Mouse (Mus musculus) liver, embryonic 16.5 days (tissue): ENCODE measurements around the gene Klhl36. TPM values are rescaled to one million over a fixed set of nuclear protein-coding genes. Genes with fewer than 3 reads are reported as not detected.

ENCODE experiments used
- ATAC-seq: fragments of 200-750 bp; cut with Nextera tagmentation; 2 replicates; pipeline ENCODE4 v1.8.0; 2017; ENCODE audit warnings: low read depth, mild to moderate bottlenecking, moderate number of reproducible peaks, moderate library complexity
- H3K27ac ChIP-seq: fragments of 300-500 bp; sonication (generic); 2 replicates; pipeline ENCODE4 v1.5.1; 2014; ENCODE audit warnings: mild to moderate bottlenecking, low read length
- H3K27me3 ChIP-seq: fragments of 300-500 bp; sonication (generic); 2 replicates; pipeline ENCODE4 v1.6.1; 2014; ENCODE audit warnings: low read depth, low read length, mixed read lengths; ENCODE audit not compliant: control insufficient read depth, insufficient read depth
- H3K36me3 ChIP-seq: fragments of 300-500 bp; sonication (generic); 2 replicates; pipeline ENCODE4 v1.6.1; 2014; ENCODE audit warnings: mild to moderate bottlenecking; ENCODE audit not compliant: control insufficient read depth, insufficient read depth
- H3K4me1 ChIP-seq: fragments of 300-500 bp; sonication (generic); 2 replicates; pipeline ENCODE4 v1.6.1; 2014; ENCODE audit warnings: low read depth, low read length, mixed read lengths; ENCODE audit not compliant: control insufficient read depth
- H3K4me2 ChIP-seq: fragments of 300-500 bp; sonication (generic); 2 replicates; pipeline ENCODE4 v1.6.1; 2014; ENCODE audit warnings: low read depth, low read length, mixed read lengths
- H3K4me3 ChIP-seq: fragments of 300-500 bp; sonication (generic); 2 replicates; pipeline ENCODE4 v1.5.1; 2014; ENCODE audit warnings: low read depth, mild to moderate bottlenecking, low read length
- H3K9ac ChIP-seq: fragments of 300-500 bp; sonication (generic); 2 replicates; pipeline ENCODE4 v1.6.1; 2014; ENCODE audit warnings: low read depth, low read length
- H3K9me3 ChIP-seq: fragments of 300-500 bp; sonication (generic); replicated peaks from 2 replicates; pipeline ENCODE4 v1.6.1; 2016; ENCODE audit warnings: low read length; ENCODE audit not compliant: control insufficient read depth
- WGBS: fragments of 180-500 bp; shearing (Covaris S2); extraction: QIAGEN DNeasy Blood & Tissue Kit; methylation state at CpG from one replicate; pipeline ENCODE4 v1.1.7; 2014; ENCODE audit not compliant: insufficient replicate concordance; 5-methylcytosine and 5-hydroxymethylcytosine counted together
- polyA plus RNA-seq: library from polyadenylated mRNA; unstranded; fragments of >200 nt; fragmentation: Nextera tagmentation; extraction: Ambion mirVana; gene quantifications from 2 replicates; pipeline ENCODE4 v1.2.1, GENCODE M21; 2015

The Klhl36 gene
- polyA plus RNA-seq, 1 experiment from 2014 or later = 4.4 TPM

DNA sequence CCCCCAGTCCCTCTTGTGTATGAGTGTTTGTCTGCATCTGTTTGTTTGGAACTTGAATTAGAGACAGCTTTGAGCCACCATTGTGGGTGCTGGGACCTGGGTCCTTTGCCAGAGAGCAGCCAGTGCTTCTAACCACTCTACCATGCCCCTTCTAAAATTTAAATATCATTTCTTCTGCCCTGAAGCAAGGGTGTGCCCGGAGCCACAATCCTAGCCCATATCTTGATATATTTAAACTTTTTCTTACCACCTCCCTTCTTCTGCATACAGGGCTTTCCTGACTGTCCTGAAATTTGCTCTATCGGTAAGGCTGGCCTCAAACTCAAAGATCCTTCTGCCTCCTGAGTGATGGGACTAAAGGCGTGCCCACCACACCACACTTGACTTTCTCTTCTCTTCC is 55.3 kb downstream of the Klhl36 start:
- peak; percentile 38 for ATAC-seq
- H3K27me3 ChIP-seq = no peaks in the 10 kb centered on the region
- H3K9ac ChIP-seq = peak overlapping the region; percentile 64
- H3K4me3 ChIP-seq = peak overlapping the region; percentile 45
- peak overlapping the region; percentile 71 for H3K4me2 ChIP-seq
- 37% methylated on average over 3 of the region's 3 CpGs for WGBS
- peak overlapping the region; percentile 93 for H3K27ac ChIP-seq
- H3K36me3 ChIP-seq = no peaks in the 10 kb centered on the region
- peaks cover 80% of the 10 kb centered on the region for H3K4me1 ChIP-seq
- H3K9me3 ChIP-seq = no peaks in the 10 kb centered on the region

DNA sequence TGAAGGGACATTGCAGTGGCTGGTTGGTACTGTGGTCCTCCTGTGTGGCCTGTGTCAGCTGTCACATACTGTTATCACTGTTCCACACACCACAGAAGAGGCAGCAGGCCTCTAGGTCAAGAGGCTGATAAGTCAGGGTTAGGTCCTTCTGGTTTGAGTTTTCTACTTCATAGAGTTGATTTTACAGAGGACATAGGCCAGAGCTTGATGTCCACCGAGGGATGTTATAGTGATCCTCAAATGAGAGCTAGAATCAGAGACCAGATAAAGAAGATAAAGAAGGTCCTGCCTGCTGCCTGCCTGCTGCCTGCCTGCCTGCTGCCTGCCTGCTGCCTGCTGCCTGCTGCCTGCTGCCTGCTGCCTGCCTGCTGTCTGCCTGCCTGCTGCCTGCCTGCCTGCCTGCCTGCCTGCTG is 56.1 kb downstream of the Klhl36 start:
- Histone ChIP-seq H3K9ac (peak overlapping the region; percentile 64), H3K27me3 (no peaks in the 10 kb centered on the region), H3K36me3 (no peaks in the 10 kb centered on the region), H3K4me1 (peaks cover 73% of the 10 kb centered on the region), H3K4me2 (peak overlapping the region; percentile 71), H3K9me3 (no peaks in the 10 kb centered on the region), H3K4me3 (peak overlapping the region; percentile 47), H3K27ac (peak overlapping the region; percentile 93)
- peak; percentile 99 for ATAC-seq
- 25% methylated on average over 1 of the region's 1 CpGs for WGBS

DNA sequence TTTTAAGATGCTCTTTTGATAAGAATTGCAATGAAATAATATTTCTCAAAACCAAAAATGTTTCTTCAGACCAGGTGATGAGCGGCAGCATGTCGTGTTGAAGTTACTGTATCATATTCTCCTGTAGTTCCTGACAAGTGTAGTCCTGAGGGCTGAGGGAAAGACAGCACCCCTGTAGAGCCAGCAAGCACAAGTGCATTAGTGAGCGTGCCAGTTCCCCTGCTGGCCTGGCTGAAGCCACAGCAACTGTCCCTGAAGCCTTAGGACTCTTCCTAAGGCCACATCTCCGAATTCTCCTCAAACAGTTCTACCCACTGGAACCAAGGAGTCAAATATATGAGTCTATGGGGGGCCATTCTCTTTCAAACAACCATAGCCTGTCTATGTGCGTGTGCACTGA is 61.2 kb downstream of the Klhl36 start:
- Histone ChIP-seq H3K4me2 (no peak overlapping the region), H3K9ac (no peak overlapping the region), H3K4me3 (no peak overlapping the region), H3K36me3 (no peaks in the 10 kb centered on the region), H3K27me3 (no peaks in the 10 kb centered on the region), H3K27ac (no peak overlapping the region), H3K9me3 (no peaks in the 10 kb centered on the region), H3K4me1 (peaks cover 58% of the 10 kb centered on the region)
- 85% methylated on average over 5 of the region's 5 CpGs for WGBS
- no peak for ATAC-seq

DNA sequence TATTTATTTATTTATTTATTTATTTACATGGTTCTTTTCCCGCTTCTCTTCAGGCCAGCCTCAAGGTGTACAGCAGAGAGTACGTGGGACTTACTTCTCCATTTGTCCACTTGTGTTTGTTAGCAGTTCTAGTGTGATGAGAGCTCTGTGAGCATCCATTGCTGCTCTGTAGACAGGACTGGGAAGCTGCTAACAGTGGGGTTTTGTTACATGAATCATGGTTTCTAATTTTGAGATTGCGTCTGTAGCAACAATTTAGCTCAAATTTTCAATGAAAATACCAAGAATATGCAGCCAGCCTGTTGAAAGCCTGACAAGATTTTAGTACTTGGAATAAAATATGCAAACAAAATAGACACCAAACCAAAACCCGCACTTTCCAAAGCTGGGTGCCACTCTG is 63.4 kb downstream of the Klhl36 start:
- no peak overlapping the region for H3K27ac ChIP-seq
- ATAC-seq = no peak
- no peaks in the 10 kb centered on the region for H3K27me3 ChIP-seq
- H3K4me2 ChIP-seq = no peak overlapping the region
- 85% methylated on average over 4 of the region's 4 CpGs for WGBS
- H3K9ac ChIP-seq = no peak overlapping the region
- H3K4me3 ChIP-seq = no peak overlapping the region
- no peaks in the 10 kb centered on the region for H3K9me3 ChIP-seq
- H3K36me3 ChIP-seq = no peaks in the 10 kb centered on the region
- H3K4me1 ChIP-seq = peaks cover 40% of the 10 kb centered on the region

DNA sequence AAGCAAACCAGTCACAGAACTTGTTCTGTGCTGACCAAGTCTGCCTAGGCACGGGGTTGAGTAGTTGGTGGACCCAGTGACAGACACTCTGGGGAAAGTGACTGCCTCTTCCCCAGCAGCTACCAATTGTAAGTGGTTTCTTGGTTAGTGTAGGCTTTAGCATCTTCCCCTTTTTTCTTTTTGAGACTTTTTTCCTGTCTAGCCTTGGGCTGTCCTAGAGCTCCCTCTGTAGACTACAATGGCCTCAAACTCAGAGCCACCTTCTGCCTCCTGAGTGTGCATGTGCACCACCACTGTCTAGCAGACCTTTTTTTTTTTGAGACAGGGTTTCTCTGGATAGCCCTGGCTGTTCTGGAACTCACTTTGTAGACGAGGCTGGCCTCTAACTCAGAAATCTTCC is 64.4 kb downstream of the Klhl36 start:
- H3K27ac ChIP-seq = no peak overlapping the region
- 23% methylated on average over 2 of the region's 2 CpGs for WGBS
- ATAC-seq = peak; percentile 25; the same call in 1 of the 2 replicates

More for the DNA sequence above, 64.4 kb downstream of the Klhl36 start:
- Histone ChIP-seq H3K36me3 (no peaks in the 10 kb centered on the region), H3K4me1 (peaks cover 30% of the 10 kb centered on the region), H3K27me3 (no peaks in the 10 kb centered on the region), H3K4me3 (no peak overlapping the region), H3K9me3 (no peaks in the 10 kb centered on the region), H3K9ac (no peak overlapping the region), H3K4me2 (no peak overlapping the region)

Other genes with a start within 250 kb of the Klhl36 start
- not detected in 2 replicates for gene Adad2, start 249.5 kb upstream of the Klhl36 start, polyA plus RNA-seq
- gene Kcng4, start 226.6 kb upstream of the Klhl36 start, polyA plus RNA-seq = not detected in 2 replicates
- gene Wfdc1, start 195.9 kb upstream of the Klhl36 start, polyA plus RNA-seq = 2.3 and 2.7 TPM in 2 replicates
- 0.19 and 0.27 TPM in 2 replicates for gene Atp2c2, start 162.3 kb upstream of the Klhl36 start, polyA plus RNA-seq
- 4.1 and 4.7 TPM in 2 replicates for gene Tldc1, start 83.8 kb upstream of the Klhl36 start, polyA plus RNA-seq
- gene Cotl1, start 21.7 kb upstream of the Klhl36 start, polyA plus RNA-seq = 29.9 and 38.1 TPM in 2 replicates
- 66.7 and 75.7 TPM in 2 replicates for gene Usp10, start 48.1 kb downstream of the Klhl36 start, polyA plus RNA-seq
- gene Gm20388, start 48.6 kb downstream of the Klhl36 start, polyA plus RNA-seq = 1.4 and 2.0 TPM in 2 replicates
- gene Crispld2, start 130.2 kb downstream of the Klhl36 start, polyA plus RNA-seq = 2.0 and 3.2 TPM in 2 replicates
- gene Zdhhc7, start 239.2 kb downstream of the Klhl36 start, polyA plus RNA-seq = 12.9 TPM in 2 replicates